Mouse (Mus musculus) small intestine, adult 2 months (tissue): ENCODE data around the gene Higd1a. TPM values are rescaled to one million over a fixed set of nuclear protein-coding genes. Genes with fewer than 3 reads are reported as not detected.

Source experiments
- H3K27ac ChIP-seq: fragments of 200-500 bp; 2 replicates; pipeline ENCODE4 v1.5.1; 2012; ENCODE audit warnings: low read depth, low read length, control low read depth, inconsistent platforms; ENCODE audit not compliant: insufficient read depth
- H3K27me3 ChIP-seq: fragments of 200-500 bp; 2 replicates; pipeline ENCODE4 v1.6.1; 2012; ENCODE audit warnings: mild to moderate bottlenecking, moderate library complexity, low read length, inconsistent platforms; ENCODE audit not compliant: control insufficient read depth, insufficient read depth
- H3K36me3 ChIP-seq: fragments of 200-500 bp; 2 replicates; pipeline ENCODE4 v1.6.1; 2012; ENCODE audit warnings: mild to moderate bottlenecking, low read length, control low read depth, inconsistent platforms; ENCODE audit not compliant: control insufficient read depth, insufficient read depth
- H3K4me1 ChIP-seq: fragments of 200-500 bp; 2 replicates; pipeline ENCODE4 v1.6.1; 2012; ENCODE audit warnings: low read length, inconsistent platforms, mixed read lengths; ENCODE audit not compliant: control insufficient read depth, insufficient read depth, insufficient read length
- H3K4me3 ChIP-seq: fragments of 200-500 bp; 2 replicates; pipeline ENCODE4 v1.5.1; 2012; ENCODE audit warnings: low read depth, mild to moderate bottlenecking, control low read depth, inconsistent platforms, low read length, moderate library complexity
- CTCF ChIP-seq: fragments of 200-500 bp; IDR thresholded peaks from 2 replicates; pipeline ENCODE4 v1.5.1; 2012; ENCODE audit warnings: low read depth, mild to moderate bottlenecking, control low read depth, inconsistent platforms, low read length, moderate library complexity, mixed read lengths; ENCODE audit not compliant: insufficient replicate concordance, insufficient read length; ENCODE audit errors: extremely low read depth
- POLR2A ChIP-seq: fragments of 200-500 bp; IDR thresholded peaks from 2 replicates; pipeline ENCODE4 v1.6.1; 2012; ENCODE audit warnings: low read depth, mild to moderate bottlenecking, control low read depth, inconsistent platforms, low read length, moderate library complexity
- WGBS: fragments of 180-500 bp; shearing (Covaris S2); methylation state at CpG from one replicate; pipeline ENCODE4 v1.1.7; 2018; 5-methylcytosine and 5-hydroxymethylcytosine counted together
- polyA plus RNA-seq: library from polyadenylated mRNA; depleted of rRNA; stranded (reverse); fragments of >200 nt; gene quantifications from 2 replicates; pipeline ENCODE4 v1.2.3, GENCODE M21; 2012; rRNA removed

The Higd1a gene
- 7.0 and 11.4 TPM in 2 replicates for polyA plus RNA-seq

DNA sequence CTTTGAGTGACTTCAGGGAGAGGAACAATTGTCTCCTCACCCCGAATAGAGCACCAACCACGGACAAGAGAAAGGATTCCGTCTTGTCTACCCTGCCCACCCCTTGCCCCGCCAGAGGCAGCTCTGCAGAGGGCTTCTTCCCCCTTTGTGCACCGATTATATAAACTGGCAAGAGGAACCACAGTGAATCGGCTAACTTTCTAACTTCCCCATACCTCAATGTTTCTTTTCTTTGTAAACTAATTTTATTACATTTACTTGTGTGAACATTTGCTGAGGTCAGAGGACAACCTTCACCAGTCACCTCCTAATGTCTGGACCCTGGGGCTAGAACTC, at the start of gene Higd1a:
Gene Higd1a (minus strand): TSS at position 210 of the 336 bp plus-strand sequence.
- Histone ChIP-seq H3K4me3 (peak within 1 kb of the TSS; percentile 68), H3K27ac (peak within 1 kb of the TSS; percentile 90)
- WGBS = 2% methylated on average over 6 of the region's 6 CpGs

DNA sequence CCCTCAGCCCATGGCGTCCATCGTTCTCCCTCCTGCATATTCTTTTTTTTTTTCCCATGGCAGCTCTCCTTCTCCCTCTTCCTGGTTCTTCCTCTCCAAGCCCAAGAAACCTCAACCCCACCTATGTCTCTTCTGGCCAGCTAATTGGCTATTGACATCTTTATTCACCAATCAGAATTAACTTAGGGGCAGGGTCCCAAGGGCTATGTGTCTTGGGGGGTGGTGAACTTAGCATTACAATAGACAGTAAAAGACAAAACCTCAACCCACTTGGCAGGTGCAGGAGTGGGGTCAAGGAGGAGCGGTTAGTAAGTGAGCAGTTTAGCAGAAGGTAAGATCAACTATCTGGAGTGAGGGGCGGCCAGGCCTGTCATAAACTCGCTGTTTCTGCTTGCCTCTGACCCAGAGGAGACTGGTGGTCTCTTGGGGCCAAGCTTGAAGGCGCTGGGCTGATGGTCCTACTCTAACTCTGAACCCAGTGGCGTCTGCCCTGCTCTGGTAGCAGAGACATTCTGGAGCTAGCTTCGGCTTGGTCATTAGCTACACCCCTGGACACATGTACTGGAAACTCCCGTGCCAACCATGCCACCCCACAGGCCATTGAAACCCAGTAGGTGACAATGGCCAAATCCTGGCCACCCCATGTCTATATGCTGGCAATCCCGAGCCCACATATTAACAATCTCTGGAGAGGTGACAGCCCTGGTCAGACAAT, 49.4 kb upstream of the Higd1a start:
- no peak for TF ChIP-seq POLR2A
- TF ChIP-seq CTCF = no peak
- H3K27me3 ChIP-seq = no peaks in the 10 kb centered on the region
- H3K4me1 ChIP-seq = no peaks in the 10 kb centered on the region
- no peaks in the 10 kb centered on the region for H3K36me3 ChIP-seq
- no peak overlapping the region for H3K27ac ChIP-seq
- WGBS = 69% methylated on average over 10 of the region's 10 CpGs
- H3K4me3 ChIP-seq = no peak overlapping the region

More for the DNA sequence above, at the start of gene Higd1a:
- Histone ChIP-seq H3K27me3 (no peaks in the 10 kb centered on the region), H3K4me1 (0 out of 2 replicates have a peak, but pooled peaks cover 3% of the 10 kb centered on the region), H3K36me3 (no peaks in the 10 kb centered on the region)
- TF ChIP-seq CTCF = no peak
- TF ChIP-seq POLR2A = no peak

DNA sequence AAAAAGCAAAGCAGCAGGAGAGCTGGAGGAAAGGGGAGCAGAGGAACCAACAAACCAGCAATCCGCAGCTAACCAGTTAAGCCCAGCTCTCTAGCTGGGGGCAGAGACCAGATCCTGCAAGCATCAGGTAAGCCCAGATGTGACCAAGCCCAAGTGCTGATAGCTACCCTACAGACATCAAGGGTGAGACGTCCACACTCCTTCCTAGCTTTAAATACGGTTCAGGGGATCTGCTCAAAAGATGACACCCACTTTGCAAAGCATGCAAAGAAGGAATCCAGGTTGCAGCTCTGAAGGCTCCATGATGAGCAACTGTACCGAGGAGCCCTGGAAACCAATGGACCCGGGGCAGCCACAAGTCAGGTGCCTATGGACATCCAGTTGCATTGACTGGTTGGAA, 48.3 kb upstream of the Higd1a start:
- Histone ChIP-seq H3K36me3 (no peaks in the 10 kb centered on the region), H3K27ac (no peak overlapping the region), H3K27me3 (no peaks in the 10 kb centered on the region), H3K4me3 (no peak overlapping the region), H3K4me1 (no peaks in the 10 kb centered on the region)
- no peak for TF ChIP-seq POLR2A
- TF ChIP-seq CTCF = no peak
- 81% methylated on average over 5 of the region's 5 CpGs for WGBS

DNA sequence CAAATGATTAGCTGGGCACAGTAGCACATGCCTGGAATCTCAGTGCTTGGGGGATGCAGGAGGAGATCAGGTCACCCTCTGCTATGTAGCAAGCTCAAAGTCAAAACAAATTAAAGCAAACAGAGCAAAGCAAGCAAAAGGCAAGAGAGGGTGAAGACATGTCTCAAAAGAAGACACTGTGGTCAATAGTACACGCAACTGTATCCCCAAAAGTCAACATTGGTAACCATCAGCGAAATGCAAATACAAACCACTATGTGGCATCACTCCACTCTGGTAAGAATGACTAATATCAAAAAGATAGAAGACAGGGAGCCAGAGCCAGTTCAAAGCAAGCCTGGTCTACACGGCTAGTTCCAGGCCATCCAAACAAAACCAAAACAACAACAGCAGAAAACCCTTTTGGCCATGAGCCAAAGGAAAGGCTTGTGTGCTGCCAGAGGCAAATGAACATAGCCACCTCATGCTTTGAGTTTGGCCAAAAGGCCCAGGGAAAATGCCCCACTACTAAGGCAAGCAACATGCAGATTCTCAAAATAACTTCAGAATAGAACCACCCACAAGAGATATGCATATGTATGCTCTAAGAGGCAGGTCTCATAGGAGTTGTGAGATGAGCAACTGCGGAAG, 47.5 kb upstream of the Higd1a start:
- no peak overlapping the region for H3K4me3 ChIP-seq
- no peaks in the 10 kb centered on the region for H3K27me3 ChIP-seq
- no peak overlapping the region for H3K27ac ChIP-seq
- H3K36me3 ChIP-seq = no peaks in the 10 kb centered on the region
- 64% methylated on average over 4 of the region's 4 CpGs for WGBS
- no peak for TF ChIP-seq CTCF
- no peak for TF ChIP-seq POLR2A
- H3K4me1 ChIP-seq = no peaks in the 10 kb centered on the region

DNA sequence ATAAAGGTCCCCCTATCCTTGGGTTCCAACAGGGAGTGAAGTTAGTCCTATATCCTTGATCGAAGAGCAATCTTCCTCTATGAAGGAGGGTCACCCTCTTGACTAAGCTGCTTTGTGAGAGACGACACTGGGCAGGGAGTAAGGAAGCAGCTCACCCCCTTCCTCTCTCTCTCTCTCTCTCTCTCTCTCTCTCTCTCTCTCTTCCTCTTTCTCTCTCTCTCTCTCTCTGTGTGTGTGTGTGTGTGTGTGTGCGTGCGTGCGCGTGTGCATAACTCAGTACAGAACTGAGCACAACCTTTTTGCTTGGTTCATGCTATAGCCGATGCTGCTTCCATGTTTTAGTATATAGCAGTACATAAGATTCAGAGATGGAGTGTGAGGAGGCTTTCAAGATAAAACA, 46.8 kb upstream of the Higd1a start:
- 87% methylated on average over 7 of the region's 7 CpGs for WGBS
- no peak overlapping the region for H3K4me3 ChIP-seq
- no peaks in the 10 kb centered on the region for H3K4me1 ChIP-seq
- TF ChIP-seq CTCF = no peak
- TF ChIP-seq POLR2A = no peak
- no peaks in the 10 kb centered on the region for H3K27me3 ChIP-seq
- no peaks in the 10 kb centered on the region for H3K36me3 ChIP-seq
- no peak overlapping the region for H3K27ac ChIP-seq

DNA sequence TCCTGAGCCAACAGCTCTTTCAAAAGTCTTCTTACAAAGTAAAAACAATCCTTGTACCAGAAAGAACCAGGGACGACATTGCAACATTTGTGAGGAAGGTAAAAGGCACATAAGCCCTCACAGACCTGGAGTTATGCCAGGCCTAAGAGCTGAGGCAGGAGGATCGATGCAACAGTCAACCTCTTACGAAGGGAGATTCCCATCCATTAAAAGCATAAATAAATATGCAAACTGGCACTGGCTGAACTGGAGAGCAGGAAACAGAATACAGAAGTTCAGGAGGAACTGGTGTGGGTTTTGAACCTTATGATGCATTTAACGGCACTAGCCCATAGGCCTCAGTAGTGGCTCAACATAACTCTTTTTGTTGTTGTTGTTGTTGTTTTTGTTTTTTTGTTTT, 46.2 kb upstream of the Higd1a start:
- H3K36me3 ChIP-seq = no peaks in the 10 kb centered on the region
- no peak for TF ChIP-seq POLR2A
- TF ChIP-seq CTCF = no peak
- H3K27ac ChIP-seq = no peak overlapping the region
- no peaks in the 10 kb centered on the region for H3K4me1 ChIP-seq
- no peak overlapping the region for H3K4me3 ChIP-seq
- no peaks in the 10 kb centered on the region for H3K27me3 ChIP-seq
- 72% methylated on average over 4 of the region's 4 CpGs for WGBS

DNA sequence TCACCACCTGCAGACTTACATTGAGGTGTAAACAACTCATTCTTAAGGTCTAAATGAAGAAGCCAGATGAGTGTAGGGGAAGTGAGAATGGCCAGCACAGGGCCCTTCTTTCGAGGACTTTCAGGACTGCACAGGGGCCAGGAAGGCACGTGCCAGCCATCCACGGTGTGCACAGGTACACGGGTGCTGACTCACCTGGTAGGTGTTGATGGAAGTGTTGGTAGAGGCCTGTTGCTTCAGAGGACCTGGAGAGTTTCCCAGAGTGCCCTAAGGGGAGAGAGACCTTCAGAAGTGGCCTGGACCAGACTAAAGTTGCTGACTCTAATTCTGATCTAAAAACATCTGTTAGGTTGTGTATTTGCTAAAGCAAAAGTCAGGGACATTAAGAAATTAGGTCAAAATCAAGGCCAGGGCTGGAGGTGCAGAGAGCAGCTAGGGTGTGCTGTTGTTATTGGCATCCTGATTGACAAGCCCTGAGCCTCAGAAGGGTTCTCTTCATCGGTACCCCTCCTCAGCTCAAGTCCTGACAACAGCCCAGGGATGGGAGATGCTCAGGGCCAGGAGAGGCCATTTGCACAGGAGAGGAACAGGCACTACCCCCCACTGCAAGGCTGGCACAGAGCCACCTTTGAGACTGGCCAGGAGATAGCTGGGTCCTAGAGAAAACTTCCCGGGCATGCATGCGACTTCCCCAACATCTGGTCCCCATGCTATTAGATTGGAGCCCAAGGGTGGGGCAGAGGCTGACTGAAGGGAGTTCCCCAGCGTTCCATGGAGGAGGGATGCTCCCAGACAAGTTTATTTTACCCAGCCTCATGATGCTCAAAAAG, 45.5 kb upstream of the Higd1a start:
- no peak overlapping the region for H3K27ac ChIP-seq
- no peak overlapping the region for H3K4me3 ChIP-seq
- TF ChIP-seq POLR2A = no peak
- TF ChIP-seq CTCF = no peak
- 59% methylated on average over 8 of the region's 8 CpGs for WGBS
- no peaks in the 10 kb centered on the region for H3K36me3 ChIP-seq
- H3K4me1 ChIP-seq = no peaks in the 10 kb centered on the region
- H3K27me3 ChIP-seq = no peaks in the 10 kb centered on the region
